Mouse (Mus musculus) spleen, adult 2 months (tissue): ENCODE measurements around the gene Kat2b.

ENCODE experiments used
- CTCF ChIP-seq: fragments of 200-500 bp; IDR thresholded peaks from 2 replicates; pipeline ENCODE4 v1.5.1; 2011; ENCODE audit warnings: mild to moderate bottlenecking, inconsistent platforms; ENCODE audit not compliant: insufficient read depth, insufficient read length, insufficient replicate concordance; ENCODE audit errors: extremely low read depth
- POLR2A ChIP-seq: fragments of 200-500 bp; IDR thresholded peaks from 2 replicates; pipeline ENCODE4 v1.6.1; 2011; ENCODE audit warnings: low read depth, low read length, inconsistent platforms

GRCm38 (mm10) chr17:53532425-53532824 lies 34.2 kb upstream of the Kat2b start:
- TF ChIP-seq CTCF (no peak), POLR2A (no peak)
